Mouse (Mus musculus) urinary bladder, postnatal 36 days (tissue): ENCODE data around the gene Fdxacb1.

Source experiments
- DNase-seq, 2 experiments: peaks; one replicate each; pipeline ENCODE4 v3.0.0; 2022; ENCODE audit warnings: low spot score in 2 of 2, mixed read lengths in 1 of 2

The Fdxacb1 gene

GRCm38 (mm10) chr9:50800985-50801384 is 32.9 kb downstream of the Fdxacb1 start:
- no peak for DNase-seq

GRCm38 (mm10) chr9:50803055-50803671 is 35.1 kb downstream of the Fdxacb1 start:
- no peak for DNase-seq

GRCm38 (mm10) chr9:50808471-50808870 is 40.4 kb downstream of the Fdxacb1 start:
- DNase-seq = peak in 1 of 2 experiments; percentile 28

- DNase-seq = peak in 1 of 2 experiments; percentile 36
Measured at GRCm38 (mm10) chr9:50809146-50809545, 41.1 kb downstream of the Fdxacb1 start.

- no peak for DNase-seq
Measured at GRCm38 (mm10) chr9:50811187-50811586, 43.2 kb downstream of the Fdxacb1 start.

GRCm38 (mm10) chr9:50811746-50812145 is 43.7 kb downstream of the Fdxacb1 start:
- DNase-seq = no peak

- DNase-seq = no peak
Measured at GRCm38 (mm10) chr9:50813796-50814195, 45.8 kb downstream of the Fdxacb1 start.

GRCm38 (mm10) chr9:50815666-50816065 is 47.6 kb downstream of the Fdxacb1 start:
- no peak for DNase-seq

GRCm38 (mm10) chr9:50816512-50816911 is 48.5 kb downstream of the Fdxacb1 start:
- DNase-seq = no peak

GRCm38 (mm10) chr9:50818050-50818449 is 50.0 kb downstream of the Fdxacb1 start:
- DNase-seq = no peak

GRCm38 (mm10) chr9:50819716-50820115 is 51.7 kb downstream of the Fdxacb1 start:
- no peak for DNase-seq

- no peak for DNase-seq
Measured at GRCm38 (mm10) chr9:50821651-50822050, 53.6 kb downstream of the Fdxacb1 start.

GRCm38 (mm10) chr9:50822216-50822615 is 54.2 kb downstream of the Fdxacb1 start:
- no peak for DNase-seq
